Mouse (Mus musculus): Measurements from ENCODE around the gene Gm44503. TPM values are rescaled to one million over a fixed set of nuclear protein-coding genes. Genes with fewer than 3 reads are reported as not detected.

The Gm44503 gene
- polyA plus RNA-seq, 1 experiment from 2014 or later = not detected

GRCm38 (mm10) chr9:72983066-72983465, 24.4 kb downstream of the Gm44503 start:
- no peaks in the 10 kb centered on the region for H3K9me3 ChIP-seq
- H3K27me3 ChIP-seq = no peaks in the 10 kb centered on the region
- H3K9ac ChIP-seq (replicated peaks) = no peak overlapping the region
- no peak overlapping the region for H3K4me3 ChIP-seq
- no peak overlapping the region for H3K27ac ChIP-seq (replicated peaks)
- ATAC-seq (ENCODE audit: low FRiP score, low read depth) = no peak
- peaks cover 16% of the 10 kb centered on the region for H3K4me1 ChIP-seq
- no peaks in the 10 kb centered on the region for H3K36me3 ChIP-seq
- no peak overlapping the region for H3K4me2 ChIP-seq (replicated peaks)
- 79% methylated on average over 2 of the region's 2 CpGs for WGBS

- H3K4me3 ChIP-seq = peak within 1 kb of the TSS; percentile 93
- H3K27ac ChIP-seq (replicated peaks) = peak within 1 kb of the TSS; percentile 88
- H3K4me1 ChIP-seq = peaks cover 16% of the 10 kb centered on the region
- peak within 1 kb of the TSS; percentile 80 for H3K9ac ChIP-seq (replicated peaks)
- no peaks in the 10 kb centered on the region for H3K9me3 ChIP-seq
- no peaks in the 10 kb centered on the region for H3K36me3 ChIP-seq
- peak within 1 kb of the TSS; percentile 88 for H3K4me2 ChIP-seq (replicated peaks)
- ATAC-seq (ENCODE audit: low FRiP score, low read depth) = peak; percentile 100
- no peaks in the 10 kb centered on the region for H3K27me3 ChIP-seq
- WGBS = under 1% methylated on average over 80 of the region's 88 CpGs
Observed at GRCm38 (mm10) chr9:72985250-72986220, 26.9 kb downstream of the Gm44503 start, which contains the start of the genes Ccpg1os and Ccpg1. TSS of gene Ccpg1os (minus strand) at chr9:72985382. TSS of gene Ccpg1 (plus strand) at chr9:72985429.

DNA sequence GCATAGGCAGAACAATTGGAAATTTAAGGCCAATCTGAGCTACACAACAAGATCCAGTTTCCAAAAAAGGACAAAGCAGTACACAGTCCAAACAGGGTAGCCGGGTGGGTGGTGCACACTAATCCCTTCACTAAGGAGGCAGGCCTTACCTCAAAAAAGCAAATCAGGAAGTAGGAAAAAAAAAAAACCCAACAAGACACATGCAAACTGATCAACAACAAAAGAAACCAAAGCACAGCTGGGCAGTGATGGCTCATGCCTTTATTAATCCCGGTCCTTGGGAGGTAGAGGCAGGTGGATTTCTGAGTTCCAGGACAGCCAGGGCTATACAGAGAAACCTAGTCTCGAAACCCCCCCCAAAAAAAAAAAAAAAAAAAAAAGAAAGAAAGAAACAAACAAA, 29.1 kb downstream of the Gm44503 start:
- 57% methylated on average over 3 of the region's 3 CpGs for WGBS
- Histone ChIP-seq H3K9me3 (no peaks in the 10 kb centered on the region), H3K27me3 (no peaks in the 10 kb centered on the region), H3K4me3 (no peak overlapping the region), H3K36me3 (no peaks in the 10 kb centered on the region), H3K27ac (replicated peaks) (no peak overlapping the region), H3K4me2 (replicated peaks) (no peak overlapping the region), H3K9ac (replicated peaks) (no peak overlapping the region), H3K4me1 (peaks cover 16% of the 10 kb centered on the region)
- ATAC-seq (ENCODE audit: low FRiP score, low read depth) = no peak

DNA sequence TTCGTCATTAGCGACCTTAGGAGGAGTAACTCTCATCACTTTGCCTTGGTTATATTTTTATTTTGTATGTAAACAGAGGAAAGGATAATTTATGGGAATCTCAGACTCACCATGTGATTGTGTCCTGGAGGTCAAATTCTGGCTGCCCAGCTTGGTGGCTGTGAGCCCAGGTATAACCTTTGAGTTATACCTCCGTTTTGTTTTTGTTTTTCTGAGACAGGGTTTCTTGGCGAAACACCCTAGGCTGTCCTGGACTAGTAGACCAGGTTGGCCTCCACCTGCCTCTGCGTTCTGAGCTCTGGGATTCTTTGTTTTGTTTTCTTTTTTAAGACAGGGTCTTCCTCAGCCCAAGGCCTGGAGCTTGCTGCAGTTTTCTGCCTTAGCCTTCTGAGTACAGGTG, 30.1 kb downstream of the Gm44503 start:
- 80% methylated on average over 5 of the region's 5 CpGs for WGBS
- no peak overlapping the region for H3K4me3 ChIP-seq

DNA sequence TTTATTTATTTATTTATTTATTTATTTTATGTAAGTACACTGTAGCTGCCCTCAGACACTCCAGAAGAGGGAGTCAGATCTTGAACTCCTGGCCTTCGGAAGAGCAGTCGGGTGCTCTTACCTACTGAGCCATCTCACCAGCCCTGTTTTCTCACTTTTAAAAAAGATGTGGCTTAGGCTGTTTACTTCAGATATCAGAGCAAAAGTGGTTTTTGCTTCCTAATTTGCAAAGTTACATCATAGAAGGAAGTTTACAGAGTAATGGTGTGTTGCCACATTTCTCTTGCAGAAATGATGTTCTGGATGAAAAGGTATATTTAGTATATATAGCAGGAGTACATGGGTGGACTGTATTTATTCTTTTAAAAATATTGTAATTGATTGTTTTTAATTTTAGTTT, 32.8 kb downstream of the Gm44503 start:
- Histone ChIP-seq H3K4me2 (replicated peaks) (no peak overlapping the region), H3K27me3 (no peaks in the 10 kb centered on the region), H3K4me3 (no peak overlapping the region), H3K36me3 (no peaks in the 10 kb centered on the region), H3K4me1 (peaks cover 3% of the 10 kb centered on the region), H3K9ac (replicated peaks) (no peak overlapping the region), H3K27ac (replicated peaks) (no peak overlapping the region), H3K9me3 (no peaks in the 10 kb centered on the region)
- 94% methylated on average over 2 of the region's 2 CpGs for WGBS
- ATAC-seq (ENCODE audit: low FRiP score, low read depth) = no peak

More for the DNA sequence above, 30.1 kb downstream of the Gm44503 start:
- peaks cover 16% of the 10 kb centered on the region for H3K4me1 ChIP-seq
- no peaks in the 10 kb centered on the region for H3K27me3 ChIP-seq
- ATAC-seq (ENCODE audit: low FRiP score, low read depth) = no peak
- H3K36me3 ChIP-seq = no peaks in the 10 kb centered on the region
- H3K9ac ChIP-seq (replicated peaks) = no peak overlapping the region
- no peak overlapping the region for H3K4me2 ChIP-seq (replicated peaks)
- no peaks in the 10 kb centered on the region for H3K9me3 ChIP-seq
- no peak overlapping the region for H3K27ac ChIP-seq (replicated peaks)

DNA sequence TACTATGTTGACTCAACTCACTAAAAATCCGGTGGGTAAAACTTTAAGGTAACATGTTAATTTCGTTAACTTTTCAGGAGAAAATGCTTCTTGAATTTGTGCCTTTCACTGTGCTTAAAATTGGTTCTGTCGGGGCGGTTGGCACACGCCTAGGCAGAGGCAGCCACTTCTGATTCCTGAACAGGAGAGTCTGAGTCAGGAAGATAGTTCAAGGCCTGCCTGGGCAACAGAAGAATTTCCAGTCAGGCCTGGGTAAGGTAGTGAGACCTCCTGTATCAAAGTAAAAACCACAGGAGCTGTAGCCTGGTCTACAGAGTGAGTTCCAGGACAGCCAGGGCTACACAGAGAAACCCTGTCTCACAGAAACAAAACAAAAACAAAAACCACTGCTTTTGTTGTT, 33.9 kb downstream of the Gm44503 start:
- WGBS = 87% methylated on average over 5 of the region's 5 CpGs

DNA sequence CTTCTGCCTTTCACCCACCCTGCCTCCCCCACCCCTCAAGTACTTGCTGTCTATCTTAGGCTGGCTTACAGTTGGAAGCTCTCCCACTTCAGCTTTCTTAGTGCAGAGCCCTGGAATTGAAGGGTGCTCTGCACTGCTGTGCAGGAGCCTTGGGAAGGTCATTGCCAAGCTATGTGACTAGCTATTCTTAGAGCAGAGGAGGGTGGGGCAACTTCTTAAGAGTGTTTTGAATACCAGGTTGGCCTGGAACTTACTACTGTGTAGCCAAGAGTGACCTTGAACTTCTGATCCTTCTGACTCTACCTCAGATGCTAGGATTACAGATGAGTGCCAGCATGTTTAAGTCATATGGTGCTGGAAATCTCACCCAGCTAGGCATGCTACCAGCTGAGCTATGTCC, 37.5 kb downstream of the Gm44503 start:
- Histone ChIP-seq H3K9me3 (no peaks in the 10 kb centered on the region), H3K4me2 (replicated peaks) (no peak overlapping the region), H3K27me3 (no peaks in the 10 kb centered on the region), H3K27ac (replicated peaks) (no peak overlapping the region), H3K4me3 (no peak overlapping the region), H3K4me1 (no peaks in the 10 kb centered on the region), H3K36me3 (no peaks in the 10 kb centered on the region), H3K9ac (replicated peaks) (no peak overlapping the region)
- ATAC-seq (ENCODE audit: low FRiP score, low read depth) = no peak

More for the DNA sequence above, 33.9 kb downstream of the Gm44503 start:
- Histone ChIP-seq H3K4me3 (no peak overlapping the region), H3K9ac (replicated peaks) (no peak overlapping the region), H3K9me3 (no peaks in the 10 kb centered on the region), H3K27ac (replicated peaks) (no peak overlapping the region), H3K36me3 (no peaks in the 10 kb centered on the region), H3K4me2 (replicated peaks) (no peak overlapping the region), H3K4me1 (no peaks in the 10 kb centered on the region), H3K27me3 (no peaks in the 10 kb centered on the region)
- ATAC-seq (ENCODE audit: low FRiP score, low read depth) = no peak

DNA sequence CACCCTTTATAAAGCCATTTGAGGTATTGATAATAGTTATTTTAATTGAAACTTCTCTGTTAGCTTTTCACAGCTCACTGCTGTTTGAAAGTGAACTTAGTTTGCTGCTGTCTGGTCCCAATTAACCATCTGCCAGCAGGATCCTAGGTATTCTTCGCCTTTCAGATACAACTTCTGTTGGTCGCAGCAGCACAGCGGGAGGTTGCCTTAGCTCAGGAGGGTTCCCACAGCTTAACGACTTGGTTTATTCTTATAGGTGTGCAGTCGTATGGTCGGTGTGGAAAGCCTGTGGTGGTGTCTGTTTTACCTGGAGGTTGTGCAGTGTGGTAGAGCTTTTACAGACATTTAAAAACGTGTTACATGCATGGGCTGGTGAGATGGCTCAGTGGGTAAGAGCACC, 38.2 kb downstream of the Gm44503 start:
- H3K4me2 ChIP-seq (replicated peaks) = no peak overlapping the region
- no peak for ATAC-seq (ENCODE audit: low FRiP score, low read depth)
- no peak overlapping the region for H3K4me3 ChIP-seq
- H3K36me3 ChIP-seq = 0 out of 2 replicates have a peak, but pooled peaks cover under 1% of the 10 kb centered on the region
- H3K9ac ChIP-seq (replicated peaks) = no peak overlapping the region
- no peaks in the 10 kb centered on the region for H3K4me1 ChIP-seq
- H3K27ac ChIP-seq (replicated peaks) = no peak overlapping the region
- 62% methylated on average over 7 of the region's 7 CpGs for WGBS
- no peaks in the 10 kb centered on the region for H3K27me3 ChIP-seq
- no peaks in the 10 kb centered on the region for H3K9me3 ChIP-seq

GRCm38 (mm10) chr9:73000487-73000886, 41.8 kb downstream of the Gm44503 start:
- no peak overlapping the region for H3K27ac ChIP-seq (replicated peaks)
- H3K4me1 ChIP-seq = no peaks in the 10 kb centered on the region
- H3K4me2 ChIP-seq (replicated peaks) = no peak overlapping the region
- H3K4me3 ChIP-seq = no peak overlapping the region
- peaks cover 13% of the 10 kb centered on the region for H3K36me3 ChIP-seq
- ATAC-seq (ENCODE audit: low FRiP score, low read depth) = no peak
- 76% methylated on average over 2 of the region's 2 CpGs for WGBS
- H3K9ac ChIP-seq (replicated peaks) = no peak overlapping the region
- no peaks in the 10 kb centered on the region for H3K9me3 ChIP-seq
- H3K27me3 ChIP-seq = no peaks in the 10 kb centered on the region

DNA sequence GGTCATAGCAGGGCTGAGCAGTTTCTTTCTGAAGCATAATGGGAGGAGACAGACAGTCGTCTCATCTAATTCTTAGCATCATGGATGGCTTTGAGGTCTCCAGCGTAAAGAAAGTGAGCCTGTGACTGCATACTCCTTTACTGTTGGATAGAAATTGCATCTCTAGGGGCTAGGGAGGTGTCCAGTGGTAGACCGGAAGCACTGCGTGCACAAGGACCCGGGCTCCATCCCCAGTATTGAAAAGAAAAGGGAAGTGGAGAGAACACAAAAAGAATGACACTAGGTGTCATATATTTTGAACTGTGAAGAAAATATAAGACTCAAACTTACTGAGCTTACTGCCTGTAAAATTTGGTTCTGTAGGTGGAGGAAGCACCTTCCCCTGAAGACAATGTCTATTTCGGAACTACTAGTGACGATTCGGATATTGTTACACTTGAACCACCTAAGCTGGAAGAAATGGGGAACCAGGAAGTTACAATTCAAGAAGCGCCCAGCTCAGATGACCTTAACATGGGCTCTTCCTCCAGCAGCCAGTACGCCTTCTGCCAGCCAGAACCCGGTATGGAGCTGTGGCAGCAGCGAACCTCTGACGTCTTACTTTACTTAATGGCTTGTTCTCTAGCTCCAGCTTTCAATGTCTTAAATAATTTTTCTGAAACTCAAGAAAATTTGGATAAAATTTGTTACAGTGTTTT, 42.8 kb downstream of the Gm44503 start:
- H3K36me3 ChIP-seq = peaks cover 22% of the 10 kb centered on the region
- no peaks in the 10 kb centered on the region for H3K9me3 ChIP-seq
- H3K4me1 ChIP-seq = no peaks in the 10 kb centered on the region
- H3K27me3 ChIP-seq = no peaks in the 10 kb centered on the region
- 87% methylated on average over 13 of the region's 13 CpGs for WGBS
- no peak overlapping the region for H3K9ac ChIP-seq (replicated peaks)
- no peak overlapping the region for H3K4me2 ChIP-seq (replicated peaks)
- ATAC-seq (ENCODE audit: low FRiP score, low read depth) = no peak
- no peak overlapping the region for H3K4me3 ChIP-seq
- no peak overlapping the region for H3K27ac ChIP-seq (replicated peaks)

DNA sequence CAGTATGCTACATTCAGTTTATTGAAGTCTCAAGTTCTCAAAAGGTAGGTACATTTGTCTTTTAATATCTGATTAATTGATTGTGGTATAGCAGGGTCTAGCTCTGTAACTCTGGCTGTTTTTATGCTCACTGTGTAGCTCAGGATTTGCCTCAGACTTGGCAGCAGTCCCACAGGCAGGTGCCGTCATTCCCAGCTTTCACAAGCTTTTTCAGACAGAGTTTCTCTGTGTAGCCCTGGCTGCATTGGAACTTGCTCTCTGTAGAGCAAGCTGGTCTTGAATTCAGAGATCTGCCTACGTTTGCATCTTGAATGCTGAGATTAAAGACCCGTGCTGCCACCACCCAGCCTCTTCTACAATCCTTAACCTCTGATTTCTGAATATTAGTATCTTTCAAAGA, 43.5 kb downstream of the Gm44503 start:
- no peak overlapping the region for H3K27ac ChIP-seq (replicated peaks)
- H3K27me3 ChIP-seq = no peaks in the 10 kb centered on the region
- no peak overlapping the region for H3K4me2 ChIP-seq (replicated peaks)
- no peak overlapping the region for H3K4me3 ChIP-seq
- no peaks in the 10 kb centered on the region for H3K9me3 ChIP-seq
- no peak overlapping the region for H3K9ac ChIP-seq (replicated peaks)
- no peak for ATAC-seq (ENCODE audit: low FRiP score, low read depth)
- H3K4me1 ChIP-seq = no peaks in the 10 kb centered on the region
- H3K36me3 ChIP-seq = peaks cover 22% of the 10 kb centered on the region
- WGBS = 75% methylated on average over 3 of the region's 3 CpGs

DNA sequence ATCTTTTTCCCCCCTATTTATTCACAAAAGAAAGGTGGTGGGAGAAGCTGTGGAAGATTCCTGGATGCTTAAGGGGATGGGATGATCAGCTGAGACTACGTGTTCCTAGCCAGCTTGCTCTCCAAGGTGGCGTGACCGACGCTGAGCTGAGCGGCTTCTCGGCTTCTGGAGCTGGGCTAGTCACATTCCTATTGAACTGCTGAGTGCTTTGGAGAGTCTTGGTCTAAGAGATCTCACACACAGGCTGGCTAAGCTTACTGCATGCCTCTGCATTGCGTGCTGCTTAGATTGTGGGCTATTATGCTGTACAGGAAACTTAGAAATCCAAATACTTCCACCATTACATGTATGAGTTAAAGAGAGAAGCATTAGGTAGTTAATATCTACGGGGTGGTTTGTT, 45.4 kb downstream of the Gm44503 start:
- H3K36me3 ChIP-seq = peaks cover 22% of the 10 kb centered on the region
- no peak overlapping the region for H3K4me3 ChIP-seq
- WGBS = 84% methylated on average over 8 of the region's 8 CpGs
- ATAC-seq (ENCODE audit: low FRiP score, low read depth) = no peak
- H3K4me2 ChIP-seq (replicated peaks) = no peak overlapping the region
- no peaks in the 10 kb centered on the region for H3K9me3 ChIP-seq
- no peaks in the 10 kb centered on the region for H3K27me3 ChIP-seq
- no peak overlapping the region for H3K9ac ChIP-seq (replicated peaks)
- H3K27ac ChIP-seq (replicated peaks) = no peak overlapping the region
- no peaks in the 10 kb centered on the region for H3K4me1 ChIP-seq

All from midbrain, embryonic 12.5 days (tissue).